Mouse (Mus musculus) thymus, postnatal 25 days (tissue): ENCODE data around the gene Adora3.

ENCODE experiments used
- DNase-seq: peaks from one replicate; pipeline ENCODE4 v3.0.0; 2022

Adora3 gene

GRCm38 (mm10) chr3:105936111-105936510, 65.5 kb downstream of the Adora3 start:
- no peak for DNase-seq

DNA sequence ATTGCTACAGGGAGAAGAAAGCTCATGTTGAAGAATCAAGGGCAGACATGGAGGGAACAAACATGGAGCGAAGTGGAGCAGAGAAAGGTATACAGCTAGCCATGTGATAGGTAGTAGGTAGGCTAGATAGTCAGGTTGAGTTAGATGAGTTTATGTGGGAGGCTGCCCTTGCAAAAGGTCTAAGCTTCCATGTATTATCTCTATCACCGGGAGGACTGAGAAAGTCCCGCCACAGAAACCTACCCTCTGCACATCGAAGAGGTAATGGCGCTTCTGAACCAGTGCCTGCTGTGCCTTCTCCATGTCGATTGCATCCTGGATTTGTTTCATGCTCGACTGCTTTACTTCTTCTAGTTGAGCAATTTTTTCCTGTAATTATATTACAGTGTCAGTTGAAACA, 80.7 kb downstream of the Adora3 start:
- DNase-seq = no peak

GRCm38 (mm10) chr3:105957235-105957634, 86.6 kb downstream of the Adora3 start:
- DNase-seq = no peak

GRCm38 (mm10) chr3:105958204-105958603, 87.5 kb downstream of the Adora3 start:
- DNase-seq = no peak
